Mouse (Mus musculus) ovary, postnatal 14 days (tissue): ENCODE data around the gene Slc7a11.

ENCODE experiments used
- DNase-seq: peaks from one replicate; pipeline ENCODE4 v3.0.0; 2022; ENCODE audit warnings: low spot score

Gene Slc7a11

GRCm38 (mm10) chr3:50144144-50144543, 299.3 kb downstream of the Slc7a11 start:
- DNase-seq = no peak

- no peak for DNase-seq
Observed at GRCm38 (mm10) chr3:50138319-50138718, 305.1 kb downstream of the Slc7a11 start.

- DNase-seq = no peak
Observed at GRCm38 (mm10) chr3:50132204-50132603, 311.2 kb downstream of the Slc7a11 start.

GRCm38 (mm10) chr3:50130319-50130718, 313.1 kb downstream of the Slc7a11 start:
- DNase-seq = no peak

- DNase-seq = no peak
Observed at GRCm38 (mm10) chr3:50121001-50121400, 322.4 kb downstream of the Slc7a11 start.

GRCm38 (mm10) chr3:50116266-50116665, 327.1 kb downstream of the Slc7a11 start:
- peak; percentile 12 for DNase-seq

GRCm38 (mm10) chr3:50105509-50105908, 337.9 kb downstream of the Slc7a11 start:
- DNase-seq = no peak

- DNase-seq = no peak
Observed at GRCm38 (mm10) chr3:50094404-50095092, 348.9 kb downstream of the Slc7a11 start.

- DNase-seq = peak; percentile 69
Observed at GRCm38 (mm10) chr3:50076979-50077378, 366.4 kb downstream of the Slc7a11 start.

- no peak for DNase-seq
Observed at GRCm38 (mm10) chr3:50063396-50063795, 380.0 kb downstream of the Slc7a11 start.

- no peak for DNase-seq
Observed at GRCm38 (mm10) chr3:50044666-50045065, 398.7 kb downstream of the Slc7a11 start.

GRCm38 (mm10) chr3:50044160-50044559, 399.3 kb downstream of the Slc7a11 start:
- DNase-seq = no peak

- no peak for DNase-seq
Observed at GRCm38 (mm10) chr3:50041141-50041540, 402.3 kb downstream of the Slc7a11 start.

- no peak for DNase-seq
Observed at GRCm38 (mm10) chr3:50035875-50036528, 407.4 kb downstream of the Slc7a11 start.

- DNase-seq = no peak
Observed at GRCm38 (mm10) chr3:50033325-50033724, 410.1 kb downstream of the Slc7a11 start.

GRCm38 (mm10) chr3:50026039-50026438, 417.4 kb downstream of the Slc7a11 start:
- DNase-seq = no peak

GRCm38 (mm10) chr3:50014396-50014795, 429.0 kb downstream of the Slc7a11 start:
- DNase-seq = peak; percentile 2

- DNase-seq = no peak
Observed at GRCm38 (mm10) chr3:50012012-50012411, 431.4 kb downstream of the Slc7a11 start.

GRCm38 (mm10) chr3:50003970-50004683, 439.3 kb downstream of the Slc7a11 start:
- no peak for DNase-seq

GRCm38 (mm10) chr3:50002067-50002466, 441.3 kb downstream of the Slc7a11 start:
- DNase-seq = no peak

- no peak for DNase-seq
Observed at GRCm38 (mm10) chr3:50001635-50002034, 441.8 kb downstream of the Slc7a11 start.

- DNase-seq = peak; percentile 7
Observed at GRCm38 (mm10) chr3:49992891-49993290, 450.5 kb downstream of the Slc7a11 start.

GRCm38 (mm10) chr3:49987236-49987635, 456.2 kb downstream of the Slc7a11 start:
- DNase-seq = no peak
